27 mouse cellular contexts compared by ENCODE assay signal in the genomic region with DNA sequence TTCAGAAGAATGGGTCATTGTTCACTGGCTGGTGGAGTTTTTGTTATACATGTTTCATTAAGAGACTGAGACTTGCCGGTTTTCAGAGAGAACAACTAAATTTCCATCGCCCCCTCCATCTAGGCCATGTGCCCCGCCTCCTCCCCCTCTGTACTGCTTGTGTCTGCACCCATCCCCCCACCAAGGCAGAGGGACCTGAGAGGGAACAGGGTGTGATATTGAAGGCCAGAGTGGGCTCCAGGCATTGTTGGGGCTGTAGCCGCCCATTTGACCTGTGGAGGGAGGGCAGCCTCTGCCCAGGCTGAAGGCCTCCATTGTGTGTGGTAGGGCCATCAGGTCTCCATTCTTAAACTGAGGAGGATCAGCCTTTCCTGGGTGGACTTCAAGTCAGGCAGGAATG. TPM values are rescaled to one million over a fixed set of nuclear protein-coding genes. Genes with fewer than 3 reads are reported as not detected.
DNase-seq lines count a peak whose midpoint lies in the region; ATAC-seq lines count a peak whose summit lies in the region.
"Had no signal": no experiment of that assay in that cellular context is flagged by ENCODE, and none has a peak within 500 bp of the region (broad histone marks: within the 10 kb centered on the region; RNA-seq: fewer than 3 reads in every experiment).

No protein-coding gene starts in this region.

- ATAC-seq in midbrain, embryonic 11.5 days (ENCODE audit: low FRiP score), result 0 out of 2 replicates have a peak, but pooled peaks have one; percentile 16
- ATAC-seq in midbrain, embryonic 16.5 days, result no peak
- 0 out of 2 replicates have a peak, but pooled peaks have one; percentile 21 for ATAC-seq in embryonic facial prominence, embryonic 11.5 days (replicated peaks; ENCODE audit: insufficient number of reproducible peaks, low FRiP score, low TSS enrichment, low read depth)
- ATAC-seq: activated CD4-positive, CD25-positive, alpha-beta regulatory T cell, adult 4 months; intestine, embryonic 15.5 days; midbrain, embryonic 13.5 days; Patski had no signal

- 63% methylated on average over 4 of the region's 4 CpGs for WGBS in midbrain, embryonic 11.5 days
- WGBS in midbrain, embryonic 16.5 days, result 45% methylated on average over 4 of the region's 4 CpGs
- 43% methylated on average over 4 of the region's 4 CpGs for WGBS in embryonic facial prominence, embryonic 11.5 days

- DNase-seq in midbrain, embryonic 11.5 days (ENCODE audit: low spot score, missing footprints), result peak; percentile 83
- DNase-seq in embryo, embryonic 10 days (ENCODE audit: low spot score), result peak; percentile 44
- DNase-seq in embryonic facial prominence, embryonic 11.5 days (ENCODE audit: low spot score), result no peak
- DNase-seq in left cerebral cortex, adult 18-20 months (ENCODE audit: low spot score in 2 of 2), result no peak
- DNase-seq in ovary, postnatal 36 days (ENCODE audit: low spot score), result no peak
- DNase-seq in adrenal gland, postnatal 25 days, result no peak
- DNase-seq: adrenal gland, postnatal 36 days; cerebellum, adult 18-20 months; cerebellum, postnatal 25 days; gastrocnemius, postnatal 10 days; heart, adult 2 months; heart, postnatal 36 days; kidney, postnatal 4 days; retina, postnatal 1 day had no signal

- no peak overlapping the region for H3K4me3 ChIP-seq in midbrain, embryonic 11.5 days (ENCODE audit: low read depth, low read length)
- no peak overlapping the region for H3K4me3 ChIP-seq in midbrain, embryonic 16.5 days (ENCODE audit: low read depth, low read length)
- no peak overlapping the region for H3K4me3 ChIP-seq in embryonic facial prominence, embryonic 11.5 days (ENCODE audit: low read depth, low read length)
- H3K4me3 ChIP-seq: embryonic facial prominence, embryonic 15.5 days; heart, adult 2 months; intestine, embryonic 15.5 days; midbrain, embryonic 13.5 days; stomach, embryonic 15.5 days had no signal

- H3K9me3 ChIP-seq in midbrain, embryonic 11.5 days (ENCODE audit: control insufficient read depth, low read length), result no peaks in the 10 kb centered on the region
- H3K9me3 ChIP-seq in midbrain, embryonic 16.5 days (replicated peaks; ENCODE audit: control insufficient read depth, low read length, poor library complexity, severe bottlenecking), result no peaks in the 10 kb centered on the region
- H3K9me3 ChIP-seq in embryonic facial prominence, embryonic 11.5 days (replicated peaks; ENCODE audit: control insufficient read depth, low read length), result no peaks in the 10 kb centered on the region
- H3K9me3 ChIP-seq: embryonic facial prominence, embryonic 15.5 days; intestine, embryonic 15.5 days; midbrain, embryonic 13.5 days; stomach, embryonic 15.5 days had no signal

- H3K36me3 ChIP-seq in midbrain, embryonic 11.5 days (ENCODE audit: control insufficient read depth, insufficient read depth, low read length), result peaks cover 22% of the 10 kb centered on the region
- H3K36me3 ChIP-seq in midbrain, embryonic 16.5 days (ENCODE audit: control insufficient read depth, insufficient read depth, low read length), result peaks cover 43% of the 10 kb centered on the region
- H3K36me3 ChIP-seq in embryonic facial prominence, embryonic 11.5 days (replicated peaks; ENCODE audit: control insufficient read depth, insufficient read depth, low read depth, low read length), result peaks cover 21% of the 10 kb centered on the region

- no peak overlapping the region for H3K9ac ChIP-seq in midbrain, embryonic 11.5 days (ENCODE audit: low read length)
- no peak overlapping the region for H3K9ac ChIP-seq in midbrain, embryonic 16.5 days (ENCODE audit: low read depth, low read length)
- no peak overlapping the region for H3K9ac ChIP-seq in embryonic facial prominence, embryonic 11.5 days (replicated peaks; ENCODE audit: low read length)
- H3K9ac ChIP-seq: embryonic facial prominence, embryonic 15.5 days; intestine, embryonic 15.5 days; liver, embryonic 14.5 days; midbrain, embryonic 13.5 days; stomach, embryonic 15.5 days had no signal

- peaks cover 10% of the 10 kb centered on the region for H3K4me1 ChIP-seq in midbrain, embryonic 11.5 days (ENCODE audit: control insufficient read depth, insufficient read depth, low read length)
- H3K4me1 ChIP-seq in midbrain, embryonic 16.5 days (ENCODE audit: control insufficient read depth, insufficient read depth, low read length), result no peaks in the 10 kb centered on the region
- no peaks in the 10 kb centered on the region for H3K4me1 ChIP-seq in embryonic facial prominence, embryonic 11.5 days (ENCODE audit: control insufficient read depth, insufficient read depth, low read length)
- H3K4me1 ChIP-seq: embryonic facial prominence, embryonic 15.5 days; intestine, embryonic 15.5 days; stomach, embryonic 15.5 days had no signal

- no peak overlapping the region for H3K4me2 ChIP-seq in midbrain, embryonic 11.5 days
- no peak overlapping the region for H3K4me2 ChIP-seq in midbrain, embryonic 16.5 days (ENCODE audit: low read length)
- H3K4me2 ChIP-seq in embryonic facial prominence, embryonic 11.5 days (ENCODE audit: low read depth, low read length), result no peak overlapping the region
- H3K4me2 ChIP-seq: embryonic facial prominence, embryonic 15.5 days; intestine, embryonic 15.5 days; midbrain, embryonic 13.5 days; stomach, embryonic 15.5 days had no signal

- H3K27ac ChIP-seq in midbrain, embryonic 11.5 days (ENCODE audit: low read depth, low read length), result no peak overlapping the region
- H3K27ac ChIP-seq in midbrain, embryonic 16.5 days (ENCODE audit: low read length), result no peak overlapping the region
- H3K27ac ChIP-seq in embryonic facial prominence, embryonic 11.5 days (replicated peaks; ENCODE audit: low read depth, low read length), result no peak overlapping the region
- H3K27ac ChIP-seq: embryonic facial prominence, embryonic 15.5 days; heart, adult 2 months; intestine, embryonic 15.5 days; liver, embryonic 14.5 days; macrophage; stomach, embryonic 15.5 days had no signal

- no peaks in the 10 kb centered on the region; the same call in 1 of the 2 replicates for H3K27me3 ChIP-seq in midbrain, embryonic 11.5 days (ENCODE audit: control insufficient read depth, insufficient read depth, low read length)
- H3K27me3 ChIP-seq in midbrain, embryonic 16.5 days (ENCODE audit: control insufficient read depth, insufficient read depth, low read depth, low read length), result no peaks in the 10 kb centered on the region
- H3K27me3 ChIP-seq in embryonic facial prominence, embryonic 11.5 days (ENCODE audit: control insufficient read depth, insufficient read depth, low read length), result no peaks in the 10 kb centered on the region
- H3K27me3 ChIP-seq: embryonic facial prominence, embryonic 15.5 days; intestine, embryonic 15.5 days; Patski; stomach, embryonic 15.5 days had no signal

RNA-seq across cellular contexts. Expression of gene Prdm12, which starts 28.9 kb away (rescaled TPM):
- 11.3 and 11.7 TPM in 2 replicates for polyA plus RNA-seq in midbrain, embryonic 11.5 days (2014; fragmentation: Nextera tagmentation; extraction: Ambion mirVana)
- polyA plus RNA-seq in midbrain, embryonic 16.5 days (2015; fragmentation: Nextera tagmentation; extraction: Ambion mirVana), result 1.4 and 2.3 TPM in 2 replicates
- 4.5 and 6.2 TPM in 2 replicates for polyA plus RNA-seq in embryonic facial prominence, embryonic 11.5 days (2014; fragmentation: Nextera tagmentation; extraction: Ambion mirVana)
- total RNA-seq in left cerebral cortex, adult 18-20 months (2021), result under 1 TPM; 0.14 to 0.26 TPM
- total RNA-seq in adrenal gland, postnatal 25 days (2021), result not detected in 2 replicates
- total RNA-seq: adrenal gland, postnatal 36 days; gastrocnemius, postnatal 10 days; heart, adult 2 months; heart, postnatal 36 days had no signal
- polyA plus RNA-seq: activated CD4-positive, CD25-positive, alpha-beta regulatory T cell, adult 4 months; heart, adult 2 months; heart, embryonic 14.5 days; kidney, embryonic 14.5 days; liver, embryonic 14.5 days; lung, embryonic 16.5 days; macrophage; Patski; stomach, embryonic 15.5 days; thymus, postnatal 0 days had no signal

RNA-seq across cellular contexts. Expression of gene Fubp3, which starts 38.5 kb away (rescaled TPM):
- 92.6 and 97.5 TPM in 2 replicates for polyA plus RNA-seq in midbrain, embryonic 11.5 days (2014; fragmentation: Nextera tagmentation; extraction: Ambion mirVana)
- 43.1 and 53.4 TPM in 2 replicates for polyA plus RNA-seq in midbrain, embryonic 16.5 days (2015; fragmentation: Nextera tagmentation; extraction: Ambion mirVana)
- 89.2 and 107 TPM in 2 replicates for polyA plus RNA-seq in embryonic facial prominence, embryonic 11.5 days (2014; fragmentation: Nextera tagmentation; extraction: Ambion mirVana)
- total RNA-seq in left cerebral cortex, adult 18-20 months (2021), result 10 to 100 TPM; 33.3 to 33.8 TPM
- 52.2 and 55.5 TPM in 2 replicates for total RNA-seq in adrenal gland, postnatal 25 days (2021)

RNA-seq across cellular contexts. Expression of gene Exosc2, which starts 59.6 kb away (rescaled TPM):
- polyA plus RNA-seq in midbrain, embryonic 11.5 days (2014; fragmentation: Nextera tagmentation; extraction: Ambion mirVana), result 70.1 and 70.2 TPM in 2 replicates
- polyA plus RNA-seq in midbrain, embryonic 16.5 days (2015; fragmentation: Nextera tagmentation; extraction: Ambion mirVana), result 40.0 and 42.2 TPM in 2 replicates
- polyA plus RNA-seq in embryonic facial prominence, embryonic 11.5 days (2014; fragmentation: Nextera tagmentation; extraction: Ambion mirVana), result 77.3 and 82.1 TPM in 2 replicates
- 10 to 100 TPM; 19.5 to 24.2 TPM for total RNA-seq in left cerebral cortex, adult 18-20 months (2021)
- total RNA-seq in adrenal gland, postnatal 25 days (2021), result 23.6 and 25.7 TPM in 2 replicates

Comparison
In these comparisons a context has a peak if more than half of its experiments do, and no peak if none do; other contexts are left out.
1. DNase-seq: peak in midbrain, embryonic 11.5 days (single experiment) and embryo, embryonic 10 days (single experiment); none in embryonic facial prominence, embryonic 11.5 days (single experiment), left cerebral cortex, adult 18-20 months (0 of 2), ovary, postnatal 36 days (single experiment) and adrenal gland, postnatal 25 days (single experiment).